Mouse (Mus musculus) kidney, postnatal 10 days (tissue): ENCODE data around the gene Zfp94.

Experiments used
- DNase-seq: peaks from one replicate; pipeline ENCODE4 v3.0.0; 2021; ENCODE audit warnings: mixed read lengths

Gene Zfp94

GRCm38 (mm10) chr7:24271191-24271590, 45.3 kb downstream of the Zfp94 start:
- no peak for DNase-seq

GRCm38 (mm10) chr7:24270288-24270672, 46.2 kb downstream of the Zfp94 start, which contains the start of gene Zfp93:
Gene Zfp93 (plus strand): TSS chr7:24270420.
- peak; percentile 82 for DNase-seq

- DNase-seq = no peak
These were observed 46.7 kb downstream of the Zfp94 start for GRCm38 (mm10) chr7:24269667-24270287.

GRCm38 (mm10) chr7:24269256-24269655, 47.2 kb downstream of the Zfp94 start:
- DNase-seq = no peak

GRCm38 (mm10) chr7:24268176-24269155, 48.0 kb downstream of the Zfp94 start:
- DNase-seq = no peak

GRCm38 (mm10) chr7:24260000-24260312, 56.5 kb downstream of the Zfp94 start:
- no peak for DNase-seq

GRCm38 (mm10) chr7:24259306-24259999, 57.0 kb downstream of the Zfp94 start:
- no peak for DNase-seq

GRCm38 (mm10) chr7:24254633-24255474, 61.6 kb downstream of the Zfp94 start, which contains the start of gene Zfp108:
Gene Zfp108 (plus strand): TSS chr7:24254794.
- DNase-seq = peak; percentile 88

- DNase-seq = no peak
These were observed 62.5 kb downstream of the Zfp94 start for GRCm38 (mm10) chr7:24253779-24254615.
